Mouse (Mus musculus) kidney, adult 10 weeks (tissue): ENCODE data around the gene Mgam. TPM values are rescaled to one million over a fixed set of nuclear protein-coding genes. Genes with fewer than 3 reads are reported as not detected.

Source experiments
- polyA plus RNA-seq: library from polyadenylated mRNA; stranded (reverse); fragments of 350-450 nt; fragmentation: Illumina TruSeq; extraction: RNeasy Lipid Tissue Mini Kit (QIAGEN cat#74804); gene quantifications from one replicate; pipeline ENCODE4 v1.2.3, GENCODE M21; 2014; ENCODE audit warnings: low read depth, low replicate concordance

Gene Mgam
- 104 TPM for polyA plus RNA-seq

GRCm38 (mm10) chr6:40628406-40629000 lies at the start of gene Mgam:
Mgam (plus strand) TSS chr6:40628831.

GRCm38 (mm10) chr6:40585645-40586044 lies 43.0 kb upstream of the Mgam start, which contains the start of gene Clec5a:
Clec5a (minus strand) TSS chr6:40585821.

GRCm38 (mm10) chr6:40613260-40613852 lies 15.3 kb upstream of the Mgam start, which contains the start of gene Tas2r138:
Tas2r138 (minus strand) TSS chr6:40613310.

Other genes starting within 250 kb of the Mgam start
- gene E330009J07Rik, start 192.7 kb upstream of the Mgam start, polyA plus RNA-seq: 12.9 TPM
- not detected for gene Wee2, start 189.7 kb upstream of the Mgam start, polyA plus RNA-seq
- 129 TPM for gene Ssbp1, start 157.5 kb upstream of the Mgam start, polyA plus RNA-seq
- not detected for gene Tas2r137, start 137.6 kb upstream of the Mgam start, polyA plus RNA-seq
- not detected for gene Tas2r108, start 135.3 kb upstream of the Mgam start, polyA plus RNA-seq
- gene Prss37, start 109.3 kb upstream of the Mgam start, polyA plus RNA-seq: not detected
- gene Olfr461, start 73.8 kb upstream of the Mgam start, polyA plus RNA-seq: not detected
- gene Olfr460, start 59.3 kb upstream of the Mgam start, polyA plus RNA-seq: not detected
- 2.8 TPM for gene Clec5a, start 43.0 kb upstream of the Mgam start, polyA plus RNA-seq
- not detected for gene Tas2r138, start 15.5 kb upstream of the Mgam start, polyA plus RNA-seq